Mouse (Mus musculus): ENCODE data around the gene Nck2.

GRCm38 (mm10) chr1:43414228-43414627, 30.2 kb upstream of the Nck2 start:
- peak; percentile 82 for TF ChIP-seq GATA1 (IDR thresholded peaks at IDR 0.05; ENCODE audit: low read length)
- peak; percentile 67 for TF ChIP-seq TAL1 (IDR thresholded peaks at IDR 0.05; ENCODE audit: low read length)
